In the genomic region with DNA sequence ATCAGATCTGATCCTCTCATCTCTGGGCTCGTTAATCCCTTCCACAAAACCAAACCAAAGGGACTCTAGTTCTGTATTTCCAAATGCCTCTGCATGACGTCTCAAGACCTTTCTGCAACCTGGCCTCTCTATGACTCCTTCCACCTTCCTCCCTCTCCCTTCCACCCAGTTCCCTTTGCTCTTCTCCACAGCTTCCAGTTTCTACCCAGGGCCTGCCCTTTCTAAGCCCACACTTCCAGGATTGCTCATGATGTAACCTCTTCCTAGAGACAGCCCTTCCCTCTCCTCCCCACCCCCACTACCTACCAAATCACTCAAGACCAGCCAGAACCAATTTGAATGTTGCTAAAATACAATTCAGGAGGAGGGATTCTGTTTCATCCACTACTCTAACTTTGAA, we compare ENCODE assay signal across 12 mouse cellular contexts. TPM values are rescaled to one million over a fixed set of nuclear protein-coding genes. Genes with fewer than 3 reads are reported as not detected.
A peak's percentile ranks its signal among the peaks of the same experiment; 100 is the strongest.
DNase-seq lines count a peak whose midpoint lies in the region; ATAC-seq and TF ChIP-seq lines count a peak whose summit lies in the region.
"Had no signal": no experiment of that assay in that cellular context is flagged by ENCODE, and none has a peak within 500 bp of the region (broad histone marks: within the 10 kb centered on the region; RNA-seq: fewer than 3 reads in every experiment).

No protein-coding gene starts in this region.

- peaks cover 4% of the 10 kb centered on the region; the same call in 1 of the 2 replicates for H3K36me3 ChIP-seq in lung, embryonic 14.5 days (ENCODE audit: insufficient read depth)
- H3K36me3 ChIP-seq in intestine, embryonic 16.5 days (ENCODE audit: control insufficient read depth, insufficient read depth, low read length), result no peaks in the 10 kb centered on the region

- TF ChIP-seq CTCF in gastrocnemius, adult 2 months (IDR thresholded peaks at IDR 0.05), result no peak
- no peak for TF ChIP-seq CTCF in lung, embryonic 14.5 days (IDR thresholded peaks at IDR 0.05; ENCODE audit: low read depth)
- TF ChIP-seq CTCF in lung, adult 2 months (IDR thresholded peaks at IDR 0.05; ENCODE audit: insufficient read depth, low read length), result no peak

- H3K9me3 ChIP-seq in lung, embryonic 14.5 days (ENCODE audit: low read depth, low read length), result no peaks in the 10 kb centered on the region
- no peaks in the 10 kb centered on the region for H3K9me3 ChIP-seq in intestine, embryonic 16.5 days (ENCODE audit: control insufficient read depth, low read length)

- H3K27me3 ChIP-seq in lung, embryonic 14.5 days (ENCODE audit: insufficient read depth, low read length), result no peaks in the 10 kb centered on the region
- H3K27me3 ChIP-seq in intestine, embryonic 16.5 days (replicated peaks; ENCODE audit: control insufficient read depth, insufficient read depth, low read length), result no peaks in the 10 kb centered on the region

- H3K27ac ChIP-seq in gastrocnemius, adult 2 months, result peak overlapping the region; percentile 89; the same call in 1 of the 2 replicates
- H3K27ac ChIP-seq in lung, embryonic 14.5 days (ENCODE audit: low read depth), result no peak overlapping the region
- no peak overlapping the region for H3K27ac ChIP-seq in intestine, embryonic 16.5 days (ENCODE audit: low read length)

- peak overlapping the region; percentile 88 for H3K4me2 ChIP-seq in lung, embryonic 14.5 days
- 0 out of 2 replicates have a peak overlapping the region, but pooled peaks have one; percentile 4 for H3K4me2 ChIP-seq in intestine, embryonic 16.5 days (ENCODE audit: low read depth, low read length)

- 57% methylated on average over 2 of the region's 2 CpGs for WGBS in lung, embryonic 14.5 days
- WGBS in lung, adult 2 months, result 46% methylated on average over 2 of the region's 2 CpGs
- 58% methylated on average over 2 of the region's 2 CpGs for WGBS in intestine, embryonic 16.5 days

- intact Hi-C loops in gastrocnemius, adult 2 months (cut with DNase I), result loop anchor here (5.0 to 10.0 kb wide), 2 partner anchors 64 to 181 kb away; a partner anchor contains a TSS

- H3K4me3 ChIP-seq in gastrocnemius, adult 2 months, result no peak overlapping the region
- H3K4me3 ChIP-seq in lung, embryonic 14.5 days (ENCODE audit: low read depth, low read length), result no peak overlapping the region
- no peak overlapping the region for H3K4me3 ChIP-seq in lung, adult 2 months (replicated peaks; ENCODE audit: extremely low read depth, low read depth, low read length)
- H3K4me3 ChIP-seq in intestine, embryonic 16.5 days (ENCODE audit: low read length), result no peak overlapping the region

- ATAC-seq in lung, embryonic 14.5 days (ENCODE audit: insufficient read depth), result no peak
- no peak for ATAC-seq in intestine, embryonic 16.5 days
- ATAC-seq: activated CD4-positive, CD25-positive, alpha-beta regulatory T cell, adult 4 months had no signal

- 0 out of 2 replicates have a peak overlapping the region, but pooled peaks have one; percentile 2 for H3K9ac ChIP-seq in lung, embryonic 14.5 days
- no peak overlapping the region for H3K9ac ChIP-seq in intestine, embryonic 16.5 days (ENCODE audit: low read depth, low read length)

- TF ChIP-seq POLR2A in lung, adult 2 months (IDR thresholded peaks at IDR 0.05; ENCODE audit: borderline replicate concordance, extremely low read depth, low read depth, low read length), result no peak

- H3K4me1 ChIP-seq in lung, embryonic 14.5 days (ENCODE audit: insufficient read depth), result peaks cover 23% of the 10 kb centered on the region; the same call in 1 of the 2 replicates
- peaks cover 32% of the 10 kb centered on the region for H3K4me1 ChIP-seq in lung, adult 2 months (ENCODE audit: control insufficient read depth, insufficient read depth, low read length)
- H3K4me1 ChIP-seq in intestine, embryonic 16.5 days (ENCODE audit: control insufficient read depth, insufficient read depth, low read length), result peaks cover 31% of the 10 kb centered on the region

- no peak for DNase-seq in gastrocnemius, adult 2 months
- DNase-seq in gastrocnemius, adult 8-10 months (ENCODE audit: low spot score in 2 of 2), result no peak
- DNase-seq in lung, embryonic 14.5 days, result no peak
- DNase-seq in lung, adult 2 months, result no peak
- peak; percentile 38 for DNase-seq in retina, postnatal 1 day
- DNase-seq in left cerebral cortex, adult 8-10 months (ENCODE audit: low spot score in 2 of 2), result no peak
- no peak for DNase-seq in spleen, adult 18-20 months
- DNase-seq: gastrocnemius, postnatal 25 days; layer of hippocampus, adult 9-11 months; right cerebral cortex, adult 18-20 months had no signal

RNA-seq across cellular contexts. Expression of a gene that starts 2.9 kb away (rescaled TPM):
- 10 to 100 TPM; 24.9 to 28.8 TPM for total RNA-seq in gastrocnemius, adult 2 months (2021)
- 10 to 100 TPM; 18.4 to 25.6 (median 21.0) TPM for total RNA-seq in gastrocnemius, adult 8-10 months (2022)
- polyA plus RNA-seq in lung, embryonic 14.5 days (2014; fragmentation: Nextera tagmentation; extraction: Ambion mirVana), result 38.6 and 46.3 TPM in 2 replicates
- polyA plus RNA-seq in lung, adult 2 months (2012; rRNA removed), result 63.4 and 72.6 TPM in 2 replicates
- 25.4 and 26.8 TPM in 2 replicates for polyA plus RNA-seq in intestine, embryonic 16.5 days (2015; fragmentation: Nextera tagmentation; extraction: Ambion mirVana)
- 10 to 100 TPM; 56.3 to 71.2 (median 60.3) TPM for total RNA-seq in left cerebral cortex, adult 8-10 months (2022)
